Mouse (Mus musculus) embryonic facial prominence, embryonic 12.5 days (tissue): ENCODE measurements at regions not wholly inside any gene's neighbourhood (a gene's known extent, or its start where the extent isn't known, plus 50 kb on each side); places are given as distances from the start of the nearest gene placed in this dataset.

Experiments
- ATAC-seq: fragments of 200-750 bp; cut with Nextera tagmentation; 2 replicates; pipeline ENCODE4 v1.8.0; 2017; ENCODE audit not compliant: insufficient number of reproducible peaks, insufficient read depth, low FRiP score, low TSS enrichment
- H3K27ac ChIP-seq: fragments of 300-500 bp; sonication (generic); 2 replicates; pipeline ENCODE4 v1.5.1; 2016; ENCODE audit warnings: mild to moderate bottlenecking
- H3K27me3 ChIP-seq: fragments of 300-500 bp; sonication (generic); 2 replicates; pipeline ENCODE4 v1.6.1; 2016; ENCODE audit warnings: mild to moderate bottlenecking, moderate library complexity
- H3K36me3 ChIP-seq: fragments of 300-500 bp; sonication (generic); 2 replicates; pipeline ENCODE4 v1.6.1; 2016; ENCODE audit warnings: mild to moderate bottlenecking
- H3K4me1 ChIP-seq: fragments of 300-500 bp; sonication (generic); 2 replicates; pipeline ENCODE4 v1.6.1; 2016
- H3K4me2 ChIP-seq: fragments of 300-500 bp; sonication (generic); replicated peaks from 2 replicates; pipeline ENCODE4 v1.6.1; 2016; ENCODE audit warnings: mild to moderate bottlenecking, moderate library complexity
- H3K4me3 ChIP-seq: fragments of 300-500 bp; sonication (generic); 2 replicates; pipeline ENCODE4 v1.5.1; 2016; ENCODE audit warnings: mild to moderate bottlenecking
- H3K9ac ChIP-seq: fragments of 300-500 bp; sonication (generic); 2 replicates; pipeline ENCODE4 v1.6.1; 2016; ENCODE audit warnings: mild to moderate bottlenecking, moderate library complexity
- H3K9me3 ChIP-seq: fragments of 300-500 bp; sonication (generic); 2 replicates; pipeline ENCODE4 v1.6.1; 2016; ENCODE audit warnings: mild to moderate bottlenecking, moderate library complexity
- WGBS: fragments of 180-500 bp; shearing (Covaris S2); methylation state at CpG from one replicate; pipeline ENCODE4 v1.1.7; 2016; 5-methylcytosine and 5-hydroxymethylcytosine counted together

GRCm38 (mm10) chr2:145081926-145082325, 85.6 kb upstream of the Slc24a3 start:
- H3K9me3 ChIP-seq: no peaks in the 10 kb centered on the region
- H3K4me2 ChIP-seq: no peak overlapping the region
- H3K9ac ChIP-seq: no peak overlapping the region
- no peaks in the 10 kb centered on the region for H3K4me1 ChIP-seq
- no peak overlapping the region for H3K4me3 ChIP-seq
- ATAC-seq: no peak
- H3K27me3 ChIP-seq: no peaks in the 10 kb centered on the region
- H3K27ac ChIP-seq: no peak overlapping the region
- H3K36me3 ChIP-seq: no peaks in the 10 kb centered on the region
- 83% methylated on average over 2 of the region's 2 CpGs for WGBS

- H3K9ac ChIP-seq: no peak overlapping the region
- H3K27me3 ChIP-seq: no peaks in the 10 kb centered on the region
- H3K4me2 ChIP-seq: no peak overlapping the region
- H3K36me3 ChIP-seq: no peaks in the 10 kb centered on the region
- no peaks in the 10 kb centered on the region for H3K4me1 ChIP-seq
- 67% methylated on average over 2 of the region's 2 CpGs for WGBS
- H3K4me3 ChIP-seq: no peak overlapping the region
- no peak for ATAC-seq
- no peaks in the 10 kb centered on the region for H3K9me3 ChIP-seq
- no peak overlapping the region for H3K27ac ChIP-seq
Measured at GRCm38 (mm10) chr2:145084621-145085020, 82.9 kb upstream of the Slc24a3 start.

GRCm38 (mm10) chr2:145086118-145086517, 81.4 kb upstream of the Slc24a3 start:
- H3K4me2 ChIP-seq: no peak overlapping the region
- no peaks in the 10 kb centered on the region for H3K9me3 ChIP-seq
- H3K4me1 ChIP-seq: no peaks in the 10 kb centered on the region
- H3K4me3 ChIP-seq: no peak overlapping the region
- H3K27me3 ChIP-seq: no peaks in the 10 kb centered on the region
- ATAC-seq: no peak
- no peak overlapping the region for H3K9ac ChIP-seq
- H3K27ac ChIP-seq: no peak overlapping the region
- no peaks in the 10 kb centered on the region for H3K36me3 ChIP-seq
- 37% methylated on average over 5 of the region's 5 CpGs for WGBS

GRCm38 (mm10) chr2:145103295-145103694, 64.3 kb upstream of the Slc24a3 start:
- H3K36me3 ChIP-seq: no peaks in the 10 kb centered on the region
- no peak overlapping the region for H3K9ac ChIP-seq
- no peak for ATAC-seq
- no peak overlapping the region for H3K27ac ChIP-seq
- H3K9me3 ChIP-seq: no peaks in the 10 kb centered on the region
- WGBS: 88% methylated on average over 2 of the region's 2 CpGs
- no peaks in the 10 kb centered on the region for H3K27me3 ChIP-seq
- no peaks in the 10 kb centered on the region for H3K4me1 ChIP-seq
- H3K4me3 ChIP-seq: no peak overlapping the region
- no peak overlapping the region for H3K4me2 ChIP-seq

- Histone ChIP-seq H3K36me3 (no peaks in the 10 kb centered on the region), H3K27me3 (no peaks in the 10 kb centered on the region), H3K4me1 (no peaks in the 10 kb centered on the region), H3K9ac (no peak overlapping the region), H3K4me2 (no peak overlapping the region), H3K27ac (no peak overlapping the region), H3K4me3 (no peak overlapping the region), H3K9me3 (no peaks in the 10 kb centered on the region)
- WGBS: 64% methylated on average over 1 of the region's 1 CpGs
- ATAC-seq: no peak
Measured at GRCm38 (mm10) chr2:145111615-145112014, 55.9 kb upstream of the Slc24a3 start.

- H3K9ac ChIP-seq: no peak overlapping the region
- H3K4me2 ChIP-seq: no peak overlapping the region
- ATAC-seq: no peak
- no peaks in the 10 kb centered on the region for H3K9me3 ChIP-seq
- H3K4me1 ChIP-seq: no peaks in the 10 kb centered on the region
- H3K27me3 ChIP-seq: no peaks in the 10 kb centered on the region
- no peak overlapping the region for H3K27ac ChIP-seq
- no peak overlapping the region for H3K4me3 ChIP-seq
- WGBS: 93% methylated on average over 3 of the region's 3 CpGs
- no peaks in the 10 kb centered on the region for H3K36me3 ChIP-seq
Measured at GRCm38 (mm10) chr2:145115043-145115442, 52.5 kb upstream of the Slc24a3 start.
